8 mouse cellular contexts compared by ENCODE assay signal in the genomic region with DNA sequence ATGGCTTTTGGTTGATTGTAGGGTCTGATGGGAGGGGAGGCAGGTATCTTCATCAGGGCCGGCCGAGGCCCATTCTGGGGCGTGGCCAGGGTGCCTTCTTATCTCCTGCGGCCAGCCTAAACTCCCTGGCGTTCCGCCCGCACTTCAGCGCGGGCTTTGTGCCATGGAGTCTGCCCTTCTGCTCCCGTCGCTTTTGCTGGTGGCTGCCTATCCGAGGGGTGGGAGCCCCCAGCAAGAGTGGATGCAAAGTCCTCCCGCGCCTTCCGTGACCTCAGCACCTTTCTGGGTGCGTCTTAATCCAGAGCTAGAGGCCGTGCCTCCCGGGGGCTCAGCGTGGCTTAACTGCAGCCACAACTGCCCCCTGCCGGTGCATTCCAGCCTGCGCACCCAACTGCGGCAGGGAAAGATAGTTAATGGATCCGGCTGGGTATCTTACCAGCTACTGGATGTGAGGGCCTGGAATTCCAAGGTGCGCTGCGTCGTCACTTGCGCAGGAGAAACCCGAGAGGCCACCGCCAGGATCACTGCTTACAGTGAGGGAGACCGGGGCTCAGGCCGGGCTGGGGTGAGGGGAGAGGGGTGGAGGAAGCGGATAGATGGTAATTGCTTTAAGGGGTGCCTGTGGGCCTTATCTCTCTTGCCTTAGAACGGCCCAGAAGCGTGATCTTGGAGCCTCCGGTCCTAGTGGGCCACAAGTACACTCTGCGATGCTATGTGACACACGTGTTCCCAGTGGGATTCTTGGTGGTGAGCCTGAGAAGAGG. TPM values are rescaled to one million over a fixed set of nuclear protein-coding genes. Genes with fewer than 3 reads are reported as not detected.
DNase-seq lines count a peak whose midpoint lies in the region; ATAC-seq and TF ChIP-seq lines count a peak whose summit lies in the region.

Icam4 (plus strand) TSS at position 83 of the 764 bp plus-strand sequence.

- H3K4me1 ChIP-seq in CH12.LX (ENCODE audit: control insufficient read depth in 1 of 2, insufficient read depth in 2 of 2): peaks cover 13 to 55% of the 10 kb centered on the region in 2 experiments
- H3K4me1 ChIP-seq in bone marrow, adult 2 months (ENCODE audit: control insufficient read depth, insufficient read depth, low read length): peaks cover 2% of the 10 kb centered on the region; the same call in 1 of the 2 replicates
- no peaks in the 10 kb centered on the region for H3K4me1 ChIP-seq in embryonic fibroblast, embryonic 13.5 days (ENCODE audit: control insufficient read depth, insufficient read depth, low read length)
- peaks cover 48% of the 10 kb centered on the region for H3K4me1 ChIP-seq in heart, embryonic 15.5 days (replicated peaks)
- peaks cover 14% of the 10 kb centered on the region for H3K4me1 ChIP-seq in lung, adult 2 months (ENCODE audit: control insufficient read depth, insufficient read depth, low read length)
- H3K4me1 ChIP-seq in neural tube, embryonic 14.5 days (ENCODE audit: control insufficient read depth, insufficient read depth, low read length): peaks cover 23% of the 10 kb centered on the region

- no peak for TF ChIP-seq EP300 in CH12.LX (IDR thresholded peaks at IDR 0.05; ENCODE audit: low read length)

- peak in 1 of 2 experiments; percentile 88; a peak in 2 of 4 replicates for TF ChIP-seq CTCF in CH12.LX (conservative IDR thresholded peaks at IDR 0.05 in 1 of 2, IDR thresholded peaks at IDR 0.05 in 1 of 2; ENCODE audit: low read depth in 2 of 2, low read length in 2 of 2)
- peak; percentile 88 for TF ChIP-seq CTCF in bone marrow, adult 2 months (IDR thresholded peaks at IDR 0.05; ENCODE audit: control insufficient read depth, insufficient read depth, low read length)
- peak; percentile 68 for TF ChIP-seq CTCF in embryonic fibroblast, embryonic 13.5 days (IDR thresholded peaks at IDR 0.05; ENCODE audit: borderline replicate concordance, insufficient read depth, low read length)
- peak; percentile 74 for TF ChIP-seq CTCF in lung, adult 2 months (IDR thresholded peaks at IDR 0.05; ENCODE audit: insufficient read depth, low read length)

- TF ChIP-seq POLR2A in CH12.LX (IDR thresholded peaks at IDR 0.05; ENCODE audit: low read depth, low read length): no peak; the same call in 1 of the 2 replicates
- TF ChIP-seq POLR2A in bone marrow, adult 2 months (IDR thresholded peaks at IDR 0.05; ENCODE audit: borderline replicate concordance, control insufficient read depth, low read depth, low read length): 0 out of 2 replicates have a peak, but pooled peaks have one; percentile 55
- no peak for TF ChIP-seq POLR2A in embryonic fibroblast, embryonic 13.5 days (IDR thresholded peaks at IDR 0.05; ENCODE audit: low read depth, low read length)
- TF ChIP-seq POLR2A in lung, adult 2 months (IDR thresholded peaks at IDR 0.05; ENCODE audit: borderline replicate concordance, extremely low read depth, low read depth, low read length): 0 out of 2 replicates have a peak, but pooled peaks have one; percentile 5

- dilution Hi-C loops in CH12.LX (cut with MboI; ENCODE audit: extremely low pct_ligation_motif_present, extremely low pct_unique_long_range_greater_than_20kb, low sequenced_read_pairs): no loop called here

- ATAC-seq in heart, embryonic 15.5 days (replicated peaks; ENCODE audit: insufficient number of reproducible peaks, insufficient read depth, low FRiP score, low read depth): 0 out of 2 replicates have a peak, but pooled peaks have one; percentile 27
- no peak; the same call in 1 of the 2 replicates for ATAC-seq in neural tube, embryonic 14.5 days (ENCODE audit: low read depth)

- peak within 1 kb of the TSS; percentile 28; the same call in 1 of the 2 replicates for H3K9ac ChIP-seq in CH12.LX (ENCODE audit: insufficient read depth, low read depth)
- peak within 1 kb of the TSS; percentile 49 for H3K9ac ChIP-seq in heart, embryonic 15.5 days
- no peak within 1 kb of the TSS for H3K9ac ChIP-seq in neural tube, embryonic 14.5 days (replicated peaks; ENCODE audit: low read depth, low read length)

- H3K36me3 ChIP-seq in CH12.LX (replicated peaks in 1 of 2; ENCODE audit: control insufficient read depth in 1 of 2, insufficient read depth in 1 of 2, low read length in 1 of 2): peaks cover 42 to 45% of the 10 kb centered on the region in 2 experiments
- H3K36me3 ChIP-seq in heart, embryonic 15.5 days: no peaks in the 10 kb centered on the region
- H3K36me3 ChIP-seq in neural tube, embryonic 14.5 days (ENCODE audit: control insufficient read depth, insufficient read depth, low read length): no peaks in the 10 kb centered on the region

- in situ Hi-C loops in CH12.LX (cut with MboI; ENCODE audit: low pct_ligation_motif_present, low pct_unique_long_range_greater_than_20kb, low sequenced_read_pairs): loop anchor here (5.0 kb wide), 2 partner anchors 43 to 98 kb away; partner anchors contain the start of genes Fdx1l and Gm49373

- peak within 1 kb of the TSS; percentile 81 for H3K27ac ChIP-seq in CH12.LX (ENCODE audit: insufficient read depth, low read depth)
- H3K27ac ChIP-seq in bone marrow, adult 2 months (ENCODE audit: control insufficient read depth, insufficient read depth, low read depth, low read length, poor library complexity): peak within 1 kb of the TSS; percentile 92
- no peak within 1 kb of the TSS for H3K27ac ChIP-seq in embryonic fibroblast, embryonic 13.5 days (ENCODE audit: insufficient read depth, low read length)
- H3K27ac ChIP-seq in heart, embryonic 15.5 days: peak within 1 kb of the TSS; percentile 38; the same call in 1 of the 2 replicates
- no peak within 1 kb of the TSS for H3K27ac ChIP-seq in neural tube, embryonic 14.5 days (ENCODE audit: low read depth, low read length)

- H3K4me2 ChIP-seq in CH12.LX (ENCODE audit: insufficient read depth, low read depth, poor library complexity, severe bottlenecking): peak within 1 kb of the TSS; percentile 87
- H3K4me2 ChIP-seq in heart, embryonic 15.5 days: peak within 1 kb of the TSS; percentile 98
- H3K4me2 ChIP-seq in neural tube, embryonic 14.5 days (ENCODE audit: low read depth, low read length): peak within 1 kb of the TSS; percentile 37

- peak within 1 kb of the TSS; percentile 36 to 43 (median 40) for H3K4me3 ChIP-seq in CH12.LX (replicated peaks in 1 of 3; ENCODE audit: low read depth in 2 of 3, low read length in 2 of 3, poor library complexity in 1 of 3)
- peak within 1 kb of the TSS; percentile 75 for H3K4me3 ChIP-seq in bone marrow, adult 2 months (replicated peaks; ENCODE audit: control insufficient read depth, low read depth, low read length)
- H3K4me3 ChIP-seq in embryonic fibroblast, embryonic 13.5 days (ENCODE audit: insufficient read depth, low read length): no peak within 1 kb of the TSS
- peak within 1 kb of the TSS; percentile 59 for H3K4me3 ChIP-seq in heart, embryonic 15.5 days
- peak within 1 kb of the TSS; percentile 43 for H3K4me3 ChIP-seq in lung, adult 2 months (replicated peaks; ENCODE audit: extremely low read depth, low read depth, low read length)
- H3K4me3 ChIP-seq in neural tube, embryonic 14.5 days (ENCODE audit: low read depth, low read length): peak within 1 kb of the TSS; percentile 7; the same call in 1 of the 2 replicates

- WGBS in bone marrow, adult 2 months: 2% methylated on average over 37 of the region's 37 CpGs
- WGBS in heart, embryonic 15.5 days: 2% methylated on average over 37 of the region's 37 CpGs
- WGBS in lung, adult 2 months: 3% methylated on average over 37 of the region's 37 CpGs
- 2% methylated on average over 37 of the region's 37 CpGs for WGBS in neural tube, embryonic 14.5 days

- peaks cover 8% of the 10 kb centered on the region for H3K79me2 ChIP-seq in CH12.LX (replicated peaks; ENCODE audit: control insufficient read depth, extremely low read depth, insufficient read depth, poor library complexity, severe bottlenecking)

- DNase-seq in CH12.LX (ENCODE audit: extremely low read depth): peak; percentile 80
- DNase-seq in kidney, postnatal 25 days: peak; percentile 88
- DNase-seq in lung, adult 2 months: peak; percentile 88
- peak; percentile 63 to 78 for DNase-seq in thymus, postnatal 10 days (ENCODE audit: low spot score in 2 of 2)

- no peaks in the 10 kb centered on the region for H3K27me3 ChIP-seq in CH12.LX (replicated peaks)
- H3K27me3 ChIP-seq in heart, embryonic 15.5 days: peaks cover 40% of the 10 kb centered on the region
- H3K27me3 ChIP-seq in neural tube, embryonic 14.5 days (ENCODE audit: control insufficient read depth, insufficient read depth, low read length): peaks cover 45% of the 10 kb centered on the region

- peak; percentile 71 for TF ChIP-seq RAD21 in CH12.LX (IDR thresholded peaks at IDR 0.05; ENCODE audit: low read depth, low read length)

- H3K9me3 ChIP-seq in CH12.LX (replicated peaks; ENCODE audit: low read length): no peaks in the 10 kb centered on the region
- no peaks in the 10 kb centered on the region for H3K9me3 ChIP-seq in heart, embryonic 15.5 days (replicated peaks)
- H3K9me3 ChIP-seq in neural tube, embryonic 14.5 days (ENCODE audit: control insufficient read depth, low read length): no peaks in the 10 kb centered on the region

TF ChIP-seq in CH12.LX, 34 proteins besides CTCF, POLR2A, EP300 and RAD21 (continues in another document):
- TF ChIP-seq USF2 (conservative IDR thresholded peaks at IDR 0.05; ENCODE audit: low read depth, low read length) (no peak), CHD2 (IDR thresholded peaks at IDR 0.05; ENCODE audit: low read length) (no peak), POLR2AphosphoS2 (IDR thresholded peaks at IDR 0.05; ENCODE audit: low read depth, low read length) (peak; percentile 96), ZNF384 (IDR thresholded peaks at IDR 0.05; ENCODE audit: low read depth, low read length) (no peak), UBTF (IDR thresholded peaks at IDR 0.05; ENCODE audit: low read depth, low read length) (no peak; the same call in 1 of the 2 replicates), TCF12 (IDR thresholded peaks at IDR 0.05; ENCODE audit: low read depth, low read length) (peak; percentile 47), HCFC1 (IDR thresholded peaks at IDR 0.05; ENCODE audit: low read depth, low read length) (peak; percentile 31), ELF1 (IDR thresholded peaks at IDR 0.05; ENCODE audit: low read depth, low read length) (peak; percentile 36; the same call in 1 of the 2 replicates), MAFK (IDR thresholded peaks at IDR 0.05; ENCODE audit: insufficient replicate concordance, low read length) (no peak), MXI1 (IDR thresholded peaks at IDR 0.05; ENCODE audit: low read depth, low read length) (peak; percentile 82)

RNA-seq across cellular contexts. Expression of gene Icam4, which starts in this region (rescaled TPM):
- total RNA-seq in CH12.LX (2012; rRNA removed) (2.9 and 3.1 TPM in 2 replicates), CH12.LX (2014; rRNA removed) (1.1 and 1.2 TPM in 2 replicates)
- polyA plus RNA-seq in CH12.LX (2012; ENCODE audit: insufficient read length, low read depth): 0.72 and 0.96 TPM in 2 replicates
- 31.6 and 34.0 TPM in 2 replicates for polyA plus RNA-seq in bone marrow, adult 2 months (2011; ENCODE audit: insufficient read depth, insufficient read length, low replicate concordance, missing spikeins)
- polyA plus RNA-seq in embryonic fibroblast, embryonic 13.5 days (2011; ENCODE audit: insufficient read length, low read depth, missing spikeins): not detected in 2 replicates
- polyA plus RNA-seq in heart, embryonic 15.5 days (2015; fragmentation: Nextera tagmentation; extraction: Ambion mirVana): 1.9 and 2.8 TPM in 2 replicates
- 1.8 and 1.9 TPM in 2 replicates for polyA plus RNA-seq in lung, adult 2 months (2012; rRNA removed)
- polyA plus RNA-seq in neural tube, embryonic 14.5 days (2014; fragmentation: Nextera tagmentation; extraction: Ambion mirVana): 0.27 TPM in 1 of 2 replicates, not detected in the other

Comparison
In these comparisons a context has a peak if more than half of its experiments do, and no peak if none do; other contexts are left out.
1. H3K27ac ChIP-seq: peak in CH12.LX (single experiment), bone marrow, adult 2 months (single experiment) and heart, embryonic 15.5 days (single experiment); none in embryonic fibroblast, embryonic 13.5 days (single experiment) and neural tube, embryonic 14.5 days (single experiment).
2. H3K4me2 ChIP-seq: peak in every context shown above with its lines; median percentile 98 in heart, embryonic 15.5 days; 87 in CH12.LX; 37 in neural tube, embryonic 14.5 days.
3. POLR2A ChIP-seq: peak in bone marrow, adult 2 months (single experiment) and lung, adult 2 months (single experiment); none in CH12.LX (single experiment) and embryonic fibroblast, embryonic 13.5 days (single experiment).
4. Peak in every context shown above with its lines, with median percentiles within 50 percentile points of each other: DNase-seq.